Mouse (Mus musculus): ENCODE results near the gene Rab14. TPM values are rescaled to one million over a fixed set of nuclear protein-coding genes. Genes with fewer than 3 reads are reported as not detected.

The Rab14 gene
- 136 TPM for polyA plus RNA-seq (2021)

DNA sequence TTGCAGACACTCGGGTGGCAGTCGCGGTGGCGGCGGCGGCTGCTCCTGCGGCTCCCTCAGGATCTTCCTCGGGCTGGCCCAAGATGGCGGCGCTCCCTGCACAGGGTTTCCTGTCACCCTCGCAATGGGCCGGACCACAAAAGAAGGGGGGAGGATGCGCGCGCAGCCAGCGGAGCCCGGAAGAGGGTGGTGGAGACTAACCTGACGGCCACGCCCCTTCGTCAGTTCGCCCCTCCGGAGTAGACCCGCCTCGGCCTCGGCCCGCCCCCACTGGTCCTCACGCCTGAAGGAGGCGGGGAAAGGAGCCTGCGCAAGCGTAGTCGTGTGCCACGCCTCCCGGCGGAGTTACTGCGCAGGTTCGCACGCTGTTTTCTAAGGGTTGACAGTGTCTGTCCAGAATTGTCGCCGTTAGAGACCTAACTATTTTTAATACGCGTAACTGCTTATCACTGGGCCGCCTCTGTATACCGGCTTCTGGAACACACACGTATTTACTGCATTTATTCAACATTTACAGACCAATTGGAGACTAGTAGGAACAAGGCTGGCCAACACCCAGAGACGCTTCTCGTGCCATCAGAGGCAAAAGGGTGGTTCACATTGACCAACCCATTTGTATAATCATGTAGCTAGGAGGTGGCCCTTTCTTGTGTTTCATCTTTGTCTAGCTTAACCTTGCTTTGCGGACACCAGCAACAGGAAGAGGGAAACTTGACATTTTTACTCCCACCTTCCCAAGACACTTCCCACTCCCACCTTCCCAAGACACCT, at the start of gene Rab14:
Rab14 (minus strand) TSS at position 223 of the 771 bp plus-strand sequence.
- H3K27me3 ChIP-seq, result no peaks in the 10 kb centered on the region
- POLR2A ChIA-PET, result interaction anchor here (0.6 kb wide), 1 partner anchor 63 kb away, joined by 3 read pairs; no protein-coding TSS in a partner anchor

GRCm38 (mm10) chr2:35247763-35248162, 46.8 kb upstream of the Rab14 start:
- H3K27me3 ChIP-seq, result no peaks in the 10 kb centered on the region
- ATAC-seq (no peak), DNase-seq (ENCODE audit: low read depth, low spot score) (no peak)
- no peak for TF ChIP-seq CTCF (IDR thresholded peaks at IDR 0.05)
- POLR2A ChIA-PET, result no interaction called here
- in situ Hi-C loops (cut with MboI; ENCODE audit: low pct_unique_long_range_greater_than_20kb), result no loop called here
- CTCF ChIA-PET, result interaction anchor here (1.2 kb wide), 1 partner anchor 31 kb away, joined by 3 read pairs; no protein-coding TSS in a partner anchor

More for the DNA sequence above, at the start of gene Rab14:
- DNase-seq (ENCODE audit: low read depth, low spot score) (peak; percentile 88), ATAC-seq (peak; percentile 86)
- TF ChIP-seq CTCF (IDR thresholded peaks at IDR 0.05), result no peak
- CTCF ChIA-PET, result no interaction called here
- in situ Hi-C loops (cut with MboI; ENCODE audit: low pct_unique_long_range_greater_than_20kb), result no loop called here

DNA sequence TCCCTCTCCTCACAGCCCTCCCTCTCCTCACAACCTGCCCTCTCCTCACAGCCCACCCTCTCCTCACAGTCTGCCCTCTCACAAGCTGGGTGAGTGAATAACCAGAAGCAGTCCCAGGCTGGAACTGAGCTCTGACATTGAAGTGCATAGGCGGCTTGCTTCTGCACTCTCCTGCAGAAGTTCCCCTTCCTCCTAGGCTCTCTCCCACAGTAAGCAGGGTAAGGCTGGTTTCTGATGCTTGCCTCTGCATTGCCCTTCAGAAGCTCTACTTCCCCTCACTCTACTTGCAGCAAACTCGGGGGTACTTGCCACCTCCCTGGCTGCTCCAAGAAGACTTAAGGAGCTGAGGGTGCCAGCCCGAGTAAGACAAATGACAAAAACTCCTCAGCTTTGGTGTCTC, 43.3 kb upstream of the Rab14 start:
- ATAC-seq (no peak), DNase-seq (ENCODE audit: low read depth, low spot score) (no peak)
- H3K27me3 ChIP-seq, result no peaks in the 10 kb centered on the region
- TF ChIP-seq CTCF (IDR thresholded peaks at IDR 0.05), result no peak
- POLR2A ChIA-PET, result interaction anchor here (1.3 kb wide), 1 partner anchor 30 kb away, joined by 4 read pairs; no protein-coding TSS in a partner anchor
- CTCF ChIA-PET, result interaction anchor here (1.4 kb wide), 1 partner anchor 9 kb away, joined by 5 read pairs; no protein-coding TSS in a partner anchor
- in situ Hi-C loops (cut with MboI; ENCODE audit: low pct_unique_long_range_greater_than_20kb), result no loop called here

GRCm38 (mm10) chr2:35235021-35235420, 34.1 kb upstream of the Rab14 start:
- DNase-seq (ENCODE audit: low read depth, low spot score), result no peak
- no peak for TF ChIP-seq CTCF (IDR thresholded peaks at IDR 0.05)
- no peaks in the 10 kb centered on the region for H3K27me3 ChIP-seq
- no peak for ATAC-seq
- ChIA-PET CTCF (interaction anchor here (1.0 to 1.1 kb wide), 2 partner anchors 10 to 20 kb away, joined by 5 read pairs; no protein-coding TSS in a partner anchor), POLR2A (no interaction called here)
- in situ Hi-C loops (cut with MboI; ENCODE audit: low pct_unique_long_range_greater_than_20kb), result no loop called here

GRCm38 (mm10) chr2:35233898-35234297, 33.0 kb upstream of the Rab14 start:
- H3K27me3 ChIP-seq, result no peaks in the 10 kb centered on the region
- no peak for DNase-seq (ENCODE audit: low read depth, low spot score)
- POLR2A ChIA-PET, result no interaction called here
- TF ChIP-seq CTCF (IDR thresholded peaks at IDR 0.05), result no peak
- ATAC-seq, result no peak
- CTCF ChIA-PET, result no interaction called here
- in situ Hi-C loops (cut with MboI; ENCODE audit: low pct_unique_long_range_greater_than_20kb), result no loop called here

- in situ Hi-C loops (cut with MboI; ENCODE audit: low pct_unique_long_range_greater_than_20kb), result no loop called here
- POLR2A ChIA-PET, result no interaction called here
- H3K27me3 ChIP-seq, result no peaks in the 10 kb centered on the region
- no peak for DNase-seq (ENCODE audit: low read depth, low spot score)
- CTCF ChIA-PET, result interaction anchor here (1.2 kb wide), 1 partner anchor 16 kb away, joined by 3 read pairs; no protein-coding TSS in a partner anchor
- TF ChIP-seq CTCF (IDR thresholded peaks at IDR 0.05), result no peak
- no peak for ATAC-seq
These were observed 31.9 kb upstream of the Rab14 start for GRCm38 (mm10) chr2:35232595-35233445.

- H3K27me3 ChIP-seq, result no peaks in the 10 kb centered on the region
- in situ Hi-C loops (cut with MboI; ENCODE audit: low pct_unique_long_range_greater_than_20kb), result no loop called here
- ChIA-PET POLR2A (no interaction called here), CTCF (interaction anchor here (1.2 to 3.0 kb wide), 2 partner anchors 15 to 17 kb away, joined by 3 to 9 read pairs; no protein-coding TSS in a partner anchor)
- TF ChIP-seq CTCF (IDR thresholded peaks at IDR 0.05), result no peak
- no peak for ATAC-seq
- DNase-seq (ENCODE audit: low read depth, low spot score), result no peak
These were observed 31.0 kb upstream of the Rab14 start for GRCm38 (mm10) chr2:35231871-35232270.

GRCm38 (mm10) chr2:35230215-35230614, 29.3 kb upstream of the Rab14 start:
- ChIA-PET POLR2A (no interaction called here), CTCF (interaction anchor here (3.0 kb wide), 1 partner anchor 15 kb away, joined by 9 read pairs; no protein-coding TSS in a partner anchor)
- TF ChIP-seq CTCF (IDR thresholded peaks at IDR 0.05), result no peak
- in situ Hi-C loops (cut with MboI; ENCODE audit: low pct_unique_long_range_greater_than_20kb), result no loop called here
- DNase-seq (ENCODE audit: low read depth, low spot score) (peak; percentile 75), ATAC-seq (peak; percentile 91)
- no peaks in the 10 kb centered on the region for H3K27me3 ChIP-seq

DNA sequence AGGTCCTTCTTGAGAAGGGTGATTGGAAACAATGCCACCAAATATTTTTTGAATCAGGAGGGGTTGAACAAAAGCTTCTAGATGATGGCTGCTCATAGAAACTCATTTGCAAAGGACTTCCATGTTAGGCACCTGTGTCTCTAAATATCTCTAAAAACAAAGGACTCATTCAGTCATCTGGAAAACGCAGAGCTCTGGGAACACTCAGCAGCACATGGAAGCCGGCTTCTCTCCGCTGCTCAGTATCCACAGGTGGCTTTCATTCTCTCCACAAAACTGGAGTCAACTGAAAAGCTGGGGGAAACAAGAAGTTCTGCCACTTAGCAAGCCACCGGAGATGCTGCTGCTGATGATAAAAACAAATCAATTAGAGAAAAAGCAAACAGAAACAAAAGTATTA, 27.2 kb upstream of the Rab14 start:
- ATAC-seq (no peak), DNase-seq (ENCODE audit: low read depth, low spot score) (no peak)
- no peak for TF ChIP-seq CTCF (IDR thresholded peaks at IDR 0.05)
- POLR2A ChIA-PET, result no interaction called here
- CTCF ChIA-PET, result no interaction called here
- in situ Hi-C loops (cut with MboI; ENCODE audit: low pct_unique_long_range_greater_than_20kb), result loop anchor here (5.0 kb wide), 1 partner anchor 34 kb away; no protein-coding TSS in a partner anchor
- no peaks in the 10 kb centered on the region for H3K27me3 ChIP-seq

GRCm38 (mm10) chr2:35224285-35224684, 23.4 kb upstream of the Rab14 start:
- CTCF ChIA-PET, result interaction anchor here (4.2 kb wide), 1 partner anchor 9 kb away, joined by 15 read pairs; no protein-coding TSS in a partner anchor
- ATAC-seq (no peak), DNase-seq (ENCODE audit: low read depth, low spot score) (no peak)
- POLR2A ChIA-PET, result interaction anchor here (0.6 kb wide), 1 partner anchor 550 kb away, joined by 3 read pairs; no protein-coding TSS in a partner anchor
- no peak for TF ChIP-seq CTCF (IDR thresholded peaks at IDR 0.05)
- no peaks in the 10 kb centered on the region for H3K27me3 ChIP-seq
- in situ Hi-C loops (cut with MboI; ENCODE audit: low pct_unique_long_range_greater_than_20kb), result no loop called here

Measured in Patski (cell line).